Mouse (Mus musculus) testis, postnatal 10 days (tissue): ENCODE results near the gene Yap1.

ENCODE experiments used
- DNase-seq: peaks from one replicate; pipeline ENCODE4 v3.0.0; 2021; ENCODE audit warnings: low spot score

Gene Yap1

GRCm38 (mm10) chr9:7977587-7977986 lies 26.8 kb downstream of the Yap1 start:
- DNase-seq: no peak

- no peak for DNase-seq
Observed at GRCm38 (mm10) chr9:7971993-7972392, 32.4 kb downstream of the Yap1 start.

- DNase-seq: no peak
Observed at GRCm38 (mm10) chr9:7967980-7968379, 36.4 kb downstream of the Yap1 start.

GRCm38 (mm10) chr9:7965590-7965989 lies 38.8 kb downstream of the Yap1 start:
- no peak for DNase-seq

GRCm38 (mm10) chr9:7963867-7964266 lies 40.5 kb downstream of the Yap1 start:
- no peak for DNase-seq

- DNase-seq: no peak
Observed at GRCm38 (mm10) chr9:7962915-7963314, 41.5 kb downstream of the Yap1 start.

- no peak for DNase-seq
Observed at GRCm38 (mm10) chr9:7961366-7962160, 42.8 kb downstream of the Yap1 start.

- peak; percentile 67 for DNase-seq
Observed at GRCm38 (mm10) chr9:7960382-7960781, 44.0 kb downstream of the Yap1 start.

GRCm38 (mm10) chr9:7959301-7959700 lies 45.1 kb downstream of the Yap1 start:
- no peak for DNase-seq

- no peak for DNase-seq
Observed at GRCm38 (mm10) chr9:7958025-7958593, 46.3 kb downstream of the Yap1 start.

GRCm38 (mm10) chr9:7957407-7957806 lies 47.0 kb downstream of the Yap1 start:
- DNase-seq: no peak

- no peak for DNase-seq
Observed at GRCm38 (mm10) chr9:7956400-7956799, 48.0 kb downstream of the Yap1 start.

GRCm38 (mm10) chr9:7952886-7953285 lies 51.5 kb downstream of the Yap1 start:
- DNase-seq: no peak

- DNase-seq: no peak
Observed at GRCm38 (mm10) chr9:7950211-7950644, 54.2 kb downstream of the Yap1 start.

GRCm38 (mm10) chr9:7947946-7948345 lies 56.5 kb downstream of the Yap1 start:
- DNase-seq: no peak

GRCm38 (mm10) chr9:7943796-7944462 lies 60.5 kb downstream of the Yap1 start:
- peak; percentile 15 for DNase-seq

GRCm38 (mm10) chr9:7942701-7943100 lies 61.7 kb downstream of the Yap1 start:
- DNase-seq: no peak

GRCm38 (mm10) chr9:7940075-7940474 lies 64.3 kb downstream of the Yap1 start:
- DNase-seq: no peak

- DNase-seq: no peak
Observed at GRCm38 (mm10) chr9:7934419-7934818, 70.0 kb downstream of the Yap1 start.

GRCm38 (mm10) chr9:7929552-7929951 lies 74.8 kb downstream of the Yap1 start:
- DNase-seq: no peak

GRCm38 (mm10) chr9:7928866-7929265 lies 75.5 kb downstream of the Yap1 start:
- peak; percentile 24 for DNase-seq

- peak; percentile 24 for DNase-seq
Observed at GRCm38 (mm10) chr9:7928207-7928793, 76.1 kb downstream of the Yap1 start.

- no peak for DNase-seq
Observed at GRCm38 (mm10) chr9:7914925-7915324, 89.5 kb downstream of the Yap1 start.
